Mouse (Mus musculus): ENCODE measurements at regions not wholly inside any gene's neighbourhood (a gene's known extent, or its start where the extent isn't known, plus 50 kb on each side); places are given as distances from the start of the nearest gene placed in this dataset.
A peak's percentile ranks its signal among the peaks of the same experiment; 100 is the strongest.
"Not testable (repeated sequence)": the region's sequence is repeated elsewhere in the genome, so short reads cannot be mapped to it uniquely, and the experiment has no call there.

DNA sequence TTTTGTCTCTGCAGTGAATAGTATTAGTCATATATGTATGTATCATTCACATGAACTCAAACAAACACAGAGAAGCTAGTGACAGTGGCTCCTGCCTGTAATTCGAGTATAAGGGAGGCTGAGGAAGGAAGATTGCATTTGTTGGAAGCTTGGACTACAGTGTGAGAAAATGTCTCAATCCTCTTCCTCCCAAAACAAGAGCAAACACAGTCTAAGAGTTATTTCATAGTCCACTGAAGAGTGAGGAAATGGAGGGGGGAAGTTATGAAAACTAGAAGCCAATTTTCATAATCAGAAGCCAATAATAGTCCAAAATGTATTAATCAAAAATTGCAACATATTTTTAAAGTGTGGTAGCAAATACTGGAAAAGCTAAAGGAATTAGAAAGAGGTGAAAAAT, 95.6 kb upstream of the Cdyl start:
- Histone ChIP-seq H3K9ac (no peak overlapping the region), H3K27me3 (replicated peaks) (no peaks in the 10 kb centered on the region), H3K27ac (no peak overlapping the region), H3K4me1 (no peaks in the 10 kb centered on the region), H3K9me3 (no peaks in the 10 kb centered on the region), H3K36me3 (no peaks in the 10 kb centered on the region), H3K4me2 (no peak overlapping the region), H3K4me3 (replicated peaks) (no peak overlapping the region)
- no peak for ATAC-seq (ENCODE audit: insufficient read depth, low FRiP score, low read depth)
- WGBS: 37% methylated on average over 1 of the region's 1 CpGs

DNA sequence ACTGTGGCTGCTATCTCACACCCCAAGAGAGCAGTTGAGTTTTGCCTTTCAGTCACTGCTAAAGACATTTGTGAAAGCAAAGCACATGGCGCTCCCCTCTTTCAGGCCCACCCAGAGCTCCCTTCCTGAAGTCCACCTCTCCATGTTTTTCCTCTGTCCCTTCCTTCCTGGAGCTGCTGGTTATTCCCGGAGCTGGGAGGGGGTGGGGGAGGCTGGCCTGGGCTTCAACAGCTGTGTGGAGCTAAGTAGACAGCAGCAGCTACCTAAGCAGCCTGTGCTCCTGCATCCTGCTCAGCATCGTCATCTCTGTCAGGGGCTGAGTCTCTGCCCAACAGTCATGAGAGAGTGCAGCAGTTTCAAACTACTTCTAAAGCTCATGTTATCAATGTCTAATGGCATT, 78.0 kb upstream of the Cdyl start:
- H3K27me3 ChIP-seq (replicated peaks): no peaks in the 10 kb centered on the region
- no peak overlapping the region for H3K27ac ChIP-seq
- H3K4me1 ChIP-seq: no peaks in the 10 kb centered on the region
- H3K9me3 ChIP-seq: no peaks in the 10 kb centered on the region
- WGBS: 30% methylated on average over 3 of the region's 3 CpGs
- H3K36me3 ChIP-seq: no peaks in the 10 kb centered on the region
- H3K4me3 ChIP-seq (replicated peaks): no peak overlapping the region
- no peak overlapping the region for H3K9ac ChIP-seq
- ATAC-seq (ENCODE audit: insufficient read depth, low FRiP score, low read depth): no peak
- H3K4me2 ChIP-seq: no peak overlapping the region

DNA sequence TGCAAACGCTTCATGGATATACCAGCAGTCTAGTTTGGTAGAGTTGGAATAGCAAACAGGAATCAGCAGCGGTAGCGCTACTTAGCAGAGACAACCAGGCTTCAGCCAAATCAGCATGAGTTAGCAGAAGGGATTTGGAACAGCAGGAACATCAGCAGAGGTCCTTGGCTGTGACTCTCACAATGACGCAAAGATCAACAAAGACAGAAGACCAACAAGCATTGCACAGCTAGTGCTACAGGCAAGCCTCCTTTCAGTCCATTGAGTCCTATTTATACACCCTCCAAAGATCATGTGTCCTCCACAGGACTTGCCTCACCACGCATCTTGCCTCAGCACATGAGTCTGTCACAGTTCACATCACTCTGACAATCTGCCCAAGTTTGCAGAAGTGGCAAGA, 61.6 kb upstream of the Cdyl start:
- Histone ChIP-seq H3K9me3 (no peaks in the 10 kb centered on the region), H3K9ac (no peak overlapping the region), H3K4me1 (no peaks in the 10 kb centered on the region), H3K27ac (no peak overlapping the region), H3K27me3 (replicated peaks) (no peaks in the 10 kb centered on the region), H3K36me3 (no peaks in the 10 kb centered on the region), H3K4me2 (no peak overlapping the region), H3K4me3 (replicated peaks) (no peak overlapping the region)
- ATAC-seq (ENCODE audit: insufficient read depth, low FRiP score, low read depth): no peak
- WGBS: 86% methylated on average over 5 of the region's 5 CpGs

DNA sequence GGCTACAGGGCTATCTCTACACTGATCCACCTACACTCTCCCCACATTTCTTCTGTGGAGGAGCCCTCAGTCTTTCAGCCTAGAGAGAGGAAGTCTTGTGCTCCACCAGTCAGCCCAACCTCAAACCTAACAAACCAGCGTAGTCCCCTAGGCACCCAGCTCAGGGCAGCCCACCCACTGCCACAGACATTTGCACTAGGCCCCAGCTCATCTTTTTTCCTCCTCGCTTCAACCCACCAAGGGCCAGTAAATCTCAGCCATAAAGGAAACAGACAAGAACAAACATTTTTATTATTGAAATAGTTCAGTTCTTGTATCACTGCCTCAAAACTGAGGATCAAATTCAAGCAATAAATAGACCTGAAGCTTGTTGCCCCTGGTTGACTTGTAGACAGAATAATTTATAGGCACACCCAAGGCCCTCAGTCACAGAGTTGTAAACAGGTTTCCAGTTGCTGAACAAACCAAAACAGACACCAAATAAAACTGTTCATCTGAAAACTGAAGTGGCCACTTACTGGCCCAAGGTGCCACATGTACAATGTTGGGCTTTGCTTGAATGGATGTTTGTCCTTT, 58.0 kb upstream of the Cdyl start:
- H3K27ac ChIP-seq: no peak overlapping the region
- no peak overlapping the region for H3K4me2 ChIP-seq
- H3K4me3 ChIP-seq (replicated peaks): no peak overlapping the region
- no peak for ATAC-seq (ENCODE audit: insufficient read depth, low FRiP score, low read depth)
- no peak overlapping the region for H3K9ac ChIP-seq
- H3K36me3 ChIP-seq: no peaks in the 10 kb centered on the region
- no peaks in the 10 kb centered on the region for H3K27me3 ChIP-seq (replicated peaks)
- no peaks in the 10 kb centered on the region for H3K9me3 ChIP-seq
- H3K4me1 ChIP-seq: 0 out of 2 replicates have a peak, but pooled peaks cover 3% of the 10 kb centered on the region
- WGBS: 90% methylated on average over 2 of the region's 2 CpGs

DNA sequence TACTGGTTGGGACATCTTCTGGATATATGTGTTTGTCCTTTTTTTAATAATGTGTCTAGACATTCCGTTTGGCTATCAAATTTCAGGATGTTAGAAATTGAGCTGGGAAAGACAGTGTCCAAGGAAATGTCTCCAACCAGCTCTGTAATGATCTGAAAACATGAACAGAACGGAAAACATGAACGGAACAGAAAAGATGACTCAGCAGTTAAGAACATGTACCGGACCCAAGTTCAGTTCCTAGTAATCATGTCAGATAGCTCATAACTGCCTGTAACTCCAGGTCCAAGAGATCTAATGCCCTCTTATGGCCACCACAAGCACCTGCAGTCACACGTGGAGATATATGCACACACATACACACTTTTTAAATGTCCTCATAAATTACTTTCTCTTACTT, 56.6 kb upstream of the Cdyl start:
- Histone ChIP-seq H3K4me1 (0 out of 2 replicates have a peak, but pooled peaks cover 3% of the 10 kb centered on the region), H3K27me3 (replicated peaks) (no peaks in the 10 kb centered on the region), H3K9ac (no peak overlapping the region), H3K27ac (no peak overlapping the region), H3K36me3 (no peaks in the 10 kb centered on the region), H3K4me2 (no peak overlapping the region), H3K9me3 (no peaks in the 10 kb centered on the region), H3K4me3 (replicated peaks) (no peak overlapping the region)
- 93% methylated on average over 5 of the region's 5 CpGs for WGBS
- no peak for ATAC-seq (ENCODE audit: insufficient read depth, low FRiP score, low read depth)

DNA sequence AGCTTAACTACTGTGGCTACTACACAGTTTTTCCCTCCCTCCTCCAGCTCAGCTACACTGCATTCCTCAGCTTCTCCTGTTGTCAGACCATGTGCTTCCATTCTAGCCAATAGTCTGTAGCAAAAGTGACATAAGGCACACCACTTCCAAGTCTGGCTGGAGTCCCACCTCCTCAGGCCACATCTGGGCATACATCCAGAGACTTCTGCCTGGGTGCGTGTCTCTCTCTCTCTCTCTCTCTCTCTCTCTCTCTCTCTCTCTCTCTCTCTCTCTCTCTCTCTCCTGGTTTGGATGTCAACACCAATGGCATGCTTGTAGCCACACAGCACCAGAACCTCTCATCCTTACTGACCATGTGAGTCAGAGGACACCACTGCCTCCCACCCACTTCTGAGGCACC, 55.6 kb upstream of the Cdyl start:
- H3K27ac ChIP-seq: no peak overlapping the region
- no peaks in the 10 kb centered on the region for H3K9me3 ChIP-seq
- 44% methylated on average over 1 of the region's 1 CpGs for WGBS
- H3K4me2 ChIP-seq: no peak overlapping the region
- no peaks in the 10 kb centered on the region for H3K27me3 ChIP-seq (replicated peaks)
- no peak overlapping the region for H3K9ac ChIP-seq
- no peak overlapping the region for H3K4me3 ChIP-seq (replicated peaks)
- ATAC-seq (ENCODE audit: insufficient read depth, low FRiP score, low read depth): peak; percentile 65
- 0 out of 2 replicates have a peak, but pooled peaks cover 3% of the 10 kb centered on the region for H3K4me1 ChIP-seq
- H3K36me3 ChIP-seq: no peaks in the 10 kb centered on the region

DNA sequence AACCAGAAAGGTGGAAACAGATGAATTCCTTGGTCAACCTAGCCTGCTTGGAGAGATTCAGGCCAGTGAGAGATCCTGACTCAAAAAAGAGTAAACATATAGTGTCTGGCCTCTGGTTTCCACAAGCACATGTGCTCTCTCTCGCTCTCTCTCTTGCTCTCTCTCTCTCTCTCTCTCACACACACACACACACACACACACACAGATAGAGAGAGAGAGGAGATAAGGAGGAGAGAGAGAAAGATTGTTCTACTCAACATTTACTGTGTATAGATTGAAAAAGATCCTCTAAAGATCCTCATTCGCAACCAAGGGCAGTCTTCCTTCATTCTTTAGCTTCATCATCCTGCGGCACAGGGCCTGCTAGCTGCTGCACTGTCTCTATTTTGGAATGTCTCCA, 54.9 kb upstream of the Cdyl start:
- Histone ChIP-seq H3K36me3 (no peaks in the 10 kb centered on the region), H3K27me3 (replicated peaks) (no peaks in the 10 kb centered on the region), H3K9me3 (no peaks in the 10 kb centered on the region), H3K4me3 (replicated peaks) (no peak overlapping the region), H3K27ac (no peak overlapping the region), H3K4me1 (0 out of 2 replicates have a peak, but pooled peaks cover 3% of the 10 kb centered on the region), H3K9ac (no peak overlapping the region), H3K4me2 (no peak overlapping the region)
- ATAC-seq (ENCODE audit: insufficient read depth, low FRiP score, low read depth): no peak
- WGBS: 81% methylated on average over 3 of the region's 3 CpGs

DNA sequence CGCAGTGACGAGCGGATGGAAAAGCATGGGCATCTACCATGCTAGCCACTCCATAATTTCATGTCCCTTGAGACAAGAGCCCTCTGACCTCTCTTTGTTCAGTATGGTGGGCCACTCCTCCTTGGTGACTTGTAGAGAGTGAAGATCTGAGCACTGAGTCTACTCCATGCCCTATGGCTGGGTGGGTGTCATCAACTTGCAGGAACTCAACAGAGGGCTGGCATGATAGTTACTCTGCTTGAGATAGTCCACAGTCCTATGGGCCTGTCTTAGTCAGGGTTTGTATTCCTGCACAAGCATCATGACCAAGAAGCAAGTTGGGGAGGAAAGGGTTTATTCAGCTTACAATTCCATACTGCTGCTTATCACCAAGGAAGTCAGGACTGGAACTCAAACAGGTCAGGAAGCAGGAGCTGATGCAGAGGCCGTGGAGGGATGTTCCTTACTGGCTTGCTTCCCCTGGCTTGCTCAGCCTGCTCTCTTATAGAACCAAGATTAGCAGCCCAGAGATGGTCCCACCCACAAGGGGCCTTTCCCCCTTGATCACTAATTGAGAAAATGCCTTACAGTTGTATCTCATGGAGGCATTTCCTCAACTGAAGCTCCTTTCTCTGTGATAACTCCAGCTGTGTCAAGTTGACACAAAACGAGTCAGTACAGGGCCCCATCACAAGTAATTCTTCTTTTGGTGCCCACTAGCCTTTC, 52.6 kb upstream of the Cdyl start:
- not testable (repeated sequence) for H3K4me1 ChIP-seq; H3K27me3 ChIP-seq (replicated peaks); H3K36me3 ChIP-seq; H3K4me2 ChIP-seq; H3K9me3 ChIP-seq; H3K4me3 ChIP-seq (replicated peaks); H3K27ac ChIP-seq; H3K9ac ChIP-seq; ATAC-seq (ENCODE audit: insufficient read depth, low FRiP score, low read depth)
- 83% methylated on average over 5 of the region's 5 CpGs for WGBS

DNA sequence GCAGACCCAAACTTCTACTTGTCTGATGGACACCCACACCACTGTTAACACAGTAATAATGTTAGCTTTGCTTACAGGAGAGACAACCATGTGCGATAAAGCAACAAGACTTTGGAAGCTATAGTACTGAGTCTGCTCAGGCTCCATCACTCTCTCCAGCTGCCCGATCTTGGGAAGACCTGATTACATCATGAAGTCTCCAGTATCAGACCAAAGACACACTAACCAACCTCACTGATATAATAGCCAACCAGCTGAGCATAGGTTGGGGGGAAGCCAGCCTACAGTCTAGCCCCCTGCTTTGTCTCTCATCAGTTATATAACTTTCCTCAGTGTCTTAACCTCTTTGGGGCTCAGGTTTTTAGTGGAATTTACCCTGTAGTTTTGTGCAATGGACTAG, 51.9 kb upstream of the Cdyl start:
- Histone ChIP-seq H3K27me3 (replicated peaks) (no peaks in the 10 kb centered on the region), H3K9ac (no peak overlapping the region), H3K36me3 (no peaks in the 10 kb centered on the region), H3K9me3 (no peaks in the 10 kb centered on the region), H3K4me1 (0 out of 2 replicates have a peak, but pooled peaks cover 3% of the 10 kb centered on the region), H3K4me3 (replicated peaks) (no peak overlapping the region), H3K4me2 (no peak overlapping the region), H3K27ac (no peak overlapping the region)
- WGBS: 97% methylated on average over 2 of the region's 2 CpGs
- no peak for ATAC-seq (ENCODE audit: insufficient read depth, low FRiP score, low read depth)

All from stomach, embryonic 15.5 days (tissue).